Mouse (Mus musculus) CD4-positive, CD25-positive, alpha-beta regulatory T cell, adult 4 months (primary cell): ENCODE data around the gene Rcan3. TPM values are rescaled to one million over a fixed set of nuclear protein-coding genes. Genes with fewer than 3 reads are reported as not detected.

ENCODE experiments used
- ATAC-seq: one replicate; pipeline ENCODE4 v1.8.0; 2017
- polyA plus RNA-seq, 2 experiments: library from polyadenylated mRNA; unstranded; fragments of 100-300 nt; shearing (Covaris generic); gene quantifications; one replicate each; pipeline ENCODE4 v1.2.1; 2017

Rcan3 gene
- polyA plus RNA-seq, 2 experiments from 2014 or later: 15.0 to 16.0 TPM

GRCm38 (mm10) chr4:135411633-135412032, 22.0 kb downstream of the Rcan3 start:
- peak; percentile 76 for ATAC-seq

GRCm38 (mm10) chr4:135406180-135406579, 27.5 kb downstream of the Rcan3 start:
- peak; percentile 90 for ATAC-seq

GRCm38 (mm10) chr4:135404916-135405315, 28.7 kb downstream of the Rcan3 start:
- ATAC-seq: no peak

- ATAC-seq: peak; percentile 51
Measured at GRCm38 (mm10) chr4:135404048-135404447, 29.6 kb downstream of the Rcan3 start.

- ATAC-seq: no peak
Measured at GRCm38 (mm10) chr4:135401881-135402280, 31.8 kb downstream of the Rcan3 start.

GRCm38 (mm10) chr4:135397991-135398390, 35.7 kb downstream of the Rcan3 start, which contains the start of gene Ncmap:
Gene Ncmap (minus strand): TSS chr4:135398227.
- peak; percentile 62 for ATAC-seq

GRCm38 (mm10) chr4:135397551-135397950, 36.1 kb downstream of the Rcan3 start:
- ATAC-seq: peak; percentile 26

- ATAC-seq: no peak
Measured at GRCm38 (mm10) chr4:135396303-135396702, 37.4 kb downstream of the Rcan3 start.

GRCm38 (mm10) chr4:135395375-135395774, 38.3 kb downstream of the Rcan3 start:
- no peak for ATAC-seq

- ATAC-seq: no peak
Measured at GRCm38 (mm10) chr4:135394666-135395065, 39.0 kb downstream of the Rcan3 start.

GRCm38 (mm10) chr4:135393381-135393780, 40.3 kb downstream of the Rcan3 start:
- no peak for ATAC-seq

- ATAC-seq: no peak
Measured at GRCm38 (mm10) chr4:135392801-135393200, 40.9 kb downstream of the Rcan3 start.

GRCm38 (mm10) chr4:135391014-135391413, 42.6 kb downstream of the Rcan3 start:
- ATAC-seq: peak; percentile 65

- ATAC-seq: peak; percentile 49
Measured at GRCm38 (mm10) chr4:135385614-135386013, 48.0 kb downstream of the Rcan3 start.

GRCm38 (mm10) chr4:135382316-135382715, 51.3 kb downstream of the Rcan3 start:
- peak; percentile 80 for ATAC-seq

- ATAC-seq: no peak
Measured at GRCm38 (mm10) chr4:135381355-135381754, 52.3 kb downstream of the Rcan3 start.

- no peak for ATAC-seq
Measured at GRCm38 (mm10) chr4:135377241-135377640, 56.4 kb downstream of the Rcan3 start.

- no peak for ATAC-seq
Measured at GRCm38 (mm10) chr4:135375444-135375843, 58.2 kb downstream of the Rcan3 start.

GRCm38 (mm10) chr4:135373299-135373698, 60.4 kb downstream of the Rcan3 start:
- no peak for ATAC-seq

GRCm38 (mm10) chr4:135370372-135370771, 63.3 kb downstream of the Rcan3 start:
- ATAC-seq: no peak

GRCm38 (mm10) chr4:135362828-135363227, 70.8 kb downstream of the Rcan3 start:
- ATAC-seq: no peak
